In the genomic region with DNA sequence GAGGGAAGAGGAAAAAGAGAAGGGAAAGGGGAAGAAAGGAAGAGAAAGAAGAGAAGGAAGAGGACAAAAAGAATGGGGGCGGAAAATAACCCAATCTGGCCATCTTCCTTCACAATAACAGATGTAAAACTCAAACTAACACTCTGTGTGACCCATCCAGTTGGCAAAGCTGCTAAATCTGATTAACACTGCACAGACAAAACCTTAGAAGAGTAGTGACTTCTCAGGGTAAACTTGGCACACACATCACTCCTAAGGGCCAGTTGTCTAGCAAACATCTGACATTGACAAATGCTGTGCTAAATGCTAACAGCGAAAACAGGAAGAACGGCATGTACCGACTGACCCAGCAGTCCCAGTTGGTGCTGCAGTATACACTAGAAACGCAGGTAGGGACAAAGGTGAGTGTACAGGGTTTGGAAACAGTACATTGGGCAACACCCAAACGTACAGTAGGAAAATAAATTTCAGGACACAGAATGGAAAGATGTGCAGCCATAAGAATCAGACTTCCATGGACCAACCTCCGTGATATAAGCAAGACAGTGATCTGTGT, we compare ENCODE assay signal across 20 mouse cellular contexts.
"Had no signal": no experiment of that assay in that cellular context is flagged by ENCODE, and none has a peak within 500 bp of the region (broad histone marks: within the 10 kb centered on the region; RNA-seq: fewer than 3 reads in every experiment).

No protein-coding gene starts in this region.

- H3K27ac ChIP-seq: hindbrain, embryonic 15.5 days; kidney, postnatal 0 days; layer of hippocampus, adult 2 months; liver, embryonic 14.5 days; midbrain, embryonic 10.5 days; midbrain, embryonic 13.5 days; neural tube, embryonic 13.5 days; stomach, embryonic 15.5 days had no signal

- H3K4me2 ChIP-seq: hindbrain, embryonic 15.5 days; midbrain, embryonic 13.5 days; neural tube, embryonic 13.5 days; stomach, embryonic 15.5 days had no signal

- H3K9ac ChIP-seq: hindbrain, embryonic 15.5 days; liver, embryonic 14.5 days; midbrain, embryonic 13.5 days; neural tube, embryonic 13.5 days; stomach, embryonic 15.5 days had no signal

- ATAC-seq: intestine, postnatal 0 days; midbrain, embryonic 13.5 days; midbrain, embryonic 16.5 days had no signal

- H3K4me1 ChIP-seq: hindbrain, embryonic 15.5 days; megakaryocyte, embryonic 14.5 days; midbrain, embryonic 10.5 days; midbrain, embryonic 13.5 days; neural tube, embryonic 13.5 days; stomach, embryonic 15.5 days had no signal

- DNase-seq: kidney, adult 2 months; kidney, postnatal 25 days; layer of hippocampus, adult 9-11 months; retina, postnatal 1 day; right cerebral cortex, postnatal 25 days; spleen, adult 18-20 months; thymus, adult 2 months; thymus, postnatal 25 days had no signal

- H3K9me3 ChIP-seq: hindbrain, embryonic 15.5 days; megakaryocyte, embryonic 14.5 days; midbrain, embryonic 10.5 days; midbrain, embryonic 13.5 days; neural tube, embryonic 13.5 days; stomach, embryonic 15.5 days had no signal

- H3K27me3 ChIP-seq: hindbrain, embryonic 15.5 days; midbrain, embryonic 13.5 days; neural tube, embryonic 13.5 days; stomach, embryonic 15.5 days had no signal

- H3K4me3 ChIP-seq: hindbrain, embryonic 15.5 days; layer of hippocampus, adult 2 months; megakaryocyte, embryonic 14.5 days; midbrain, embryonic 10.5 days; midbrain, embryonic 13.5 days; myocyte; neural tube, embryonic 13.5 days; stomach, embryonic 15.5 days had no signal

- H3K36me3 ChIP-seq: hindbrain, embryonic 15.5 days; midbrain, embryonic 10.5 days; midbrain, embryonic 13.5 days; neural tube, embryonic 13.5 days; stomach, embryonic 15.5 days had no signal
